In the genomic region with DNA sequence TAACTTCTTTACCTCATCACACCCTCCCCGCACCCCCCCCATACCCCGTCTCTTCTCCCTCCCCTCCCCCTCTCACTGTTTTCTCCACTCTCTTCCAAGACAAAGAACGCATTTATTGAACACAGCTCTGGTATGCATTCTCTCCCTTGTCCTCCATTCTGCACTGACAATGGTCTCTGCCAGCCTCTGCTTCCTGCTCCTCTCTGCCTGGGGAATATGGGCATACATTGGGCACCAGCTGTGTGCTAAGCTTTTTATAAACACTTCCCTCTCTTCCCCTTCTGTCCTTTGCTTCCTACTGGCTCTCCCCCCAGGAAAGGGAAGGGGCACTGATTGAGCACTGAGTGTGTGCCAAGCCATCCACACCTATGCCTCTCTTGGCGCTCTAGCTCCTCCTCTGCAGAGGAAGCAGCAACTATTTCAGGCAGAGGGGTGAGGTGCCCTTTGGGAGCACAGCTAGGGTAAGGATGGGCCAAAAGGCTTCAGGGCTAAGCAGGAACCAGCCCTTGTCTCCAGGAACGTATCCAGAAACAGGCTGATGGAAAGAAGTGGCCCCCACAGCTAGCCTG, we compare ENCODE assay signal across 10 mouse cellular contexts. TPM values are rescaled to one million over a fixed set of nuclear protein-coding genes. Genes with fewer than 3 reads are reported as not detected.
DNase-seq lines count a peak whose midpoint lies in the region; ATAC-seq lines count a peak whose summit lies in the region.
"Had no signal": no experiment of that assay in that cellular context is flagged by ENCODE, and none has a peak within 500 bp of the region (broad histone marks: within the 10 kb centered on the region; RNA-seq: fewer than 3 reads in every experiment).

No protein-coding gene starts in this region.

- no peak overlapping the region for H3K9ac ChIP-seq in hindbrain, embryonic 15.5 days
- H3K9ac ChIP-seq in neural tube, embryonic 15.5 days (replicated peaks), result no peak overlapping the region
- H3K9ac ChIP-seq: stomach, embryonic 15.5 days had no signal

- no peaks in the 10 kb centered on the region for H3K9me3 ChIP-seq in hindbrain, embryonic 15.5 days
- H3K9me3 ChIP-seq in neural tube, embryonic 15.5 days (replicated peaks), result no peaks in the 10 kb centered on the region
- H3K9me3 ChIP-seq: stomach, embryonic 15.5 days had no signal

- 35% methylated on average over 5 of the region's 5 CpGs for WGBS in hindbrain, embryonic 15.5 days
- 37% methylated on average over 5 of the region's 5 CpGs for WGBS in neural tube, embryonic 15.5 days

- H3K36me3 ChIP-seq in hindbrain, embryonic 15.5 days, result no peaks in the 10 kb centered on the region
- no peaks in the 10 kb centered on the region for H3K36me3 ChIP-seq in neural tube, embryonic 15.5 days
- H3K36me3 ChIP-seq: stomach, embryonic 15.5 days had no signal

- peak; percentile 8 for DNase-seq in gastrocnemius, postnatal 10 days
- no peak for DNase-seq in gastrocnemius, postnatal 4 days (ENCODE audit: low spot score in 2 of 2)
- DNase-seq in right cerebral cortex, postnatal 25 days, result peak; percentile 6
- DNase-seq in right cerebral cortex, adult 2 months (ENCODE audit: low spot score in 2 of 2), result no peak
- no peak for DNase-seq in ovary, postnatal 14 days (ENCODE audit: low spot score)
- no peak for DNase-seq in left cerebral cortex, adult 9 months (ENCODE audit: low spot score in 2 of 2)

- ATAC-seq in hindbrain, embryonic 15.5 days (ENCODE audit: low FRiP score, low read depth), result 0 out of 2 replicates have a peak, but pooled peaks have one; percentile 4
- ATAC-seq in neural tube, embryonic 15.5 days (ENCODE audit: low FRiP score), result no peak

- H3K27me3 ChIP-seq in hindbrain, embryonic 15.5 days, result peaks cover 11% of the 10 kb centered on the region; the same call in 1 of the 2 replicates
- 0 out of 2 replicates have a peak, but pooled peaks cover 8% of the 10 kb centered on the region for H3K27me3 ChIP-seq in neural tube, embryonic 15.5 days (replicated peaks)

- no peak overlapping the region for H3K4me3 ChIP-seq in hindbrain, embryonic 15.5 days
- no peak overlapping the region for H3K4me3 ChIP-seq in neural tube, embryonic 15.5 days (replicated peaks)
- H3K4me3 ChIP-seq: stomach, embryonic 15.5 days had no signal

- H3K27ac ChIP-seq in hindbrain, embryonic 15.5 days (replicated peaks), result peak overlapping the region; percentile 52
- peak overlapping the region; percentile 65 for H3K27ac ChIP-seq in neural tube, embryonic 15.5 days (replicated peaks)

- no peak overlapping the region for H3K4me2 ChIP-seq in hindbrain, embryonic 15.5 days
- H3K4me2 ChIP-seq in neural tube, embryonic 15.5 days, result no peak overlapping the region
- H3K4me2 ChIP-seq: stomach, embryonic 15.5 days had no signal

- peaks cover 19% of the 10 kb centered on the region for H3K4me1 ChIP-seq in hindbrain, embryonic 15.5 days (replicated peaks)
- peaks cover 28% of the 10 kb centered on the region for H3K4me1 ChIP-seq in neural tube, embryonic 15.5 days

RNA-seq across cellular contexts. Expression of a gene that starts 7.3 kb away (rescaled TPM):
- 10 to 100 TPM; 61.5 to 68.3 TPM for total RNA-seq in gastrocnemius, postnatal 10 days (2021)
- total RNA-seq in gastrocnemius, postnatal 4 days (2021), result 10 to 100 TPM; 67.2 to 77.6 TPM
- polyA plus RNA-seq in hindbrain, embryonic 15.5 days (2015; fragmentation: Nextera tagmentation; extraction: Ambion mirVana), result 44.0 and 45.7 TPM in 2 replicates
- 45.2 and 51.0 TPM in 2 replicates for polyA plus RNA-seq in neural tube, embryonic 15.5 days (2015; fragmentation: Nextera tagmentation; extraction: Ambion mirVana)

RNA-seq across cellular contexts. Expression of a gene that starts 9.9 kb away (rescaled TPM):
- total RNA-seq in gastrocnemius, postnatal 10 days (2021), result not detected
- total RNA-seq in gastrocnemius, postnatal 4 days (2021), result not detected
- 3.7 and 5.0 TPM in 2 replicates for polyA plus RNA-seq in hindbrain, embryonic 15.5 days (2015; fragmentation: Nextera tagmentation; extraction: Ambion mirVana)
- polyA plus RNA-seq in neural tube, embryonic 15.5 days (2015; fragmentation: Nextera tagmentation; extraction: Ambion mirVana), result 2.2 and 4.2 TPM in 2 replicates
- polyA plus RNA-seq: embryonic facial prominence, embryonic 11.5 days had no signal

RNA-seq across cellular contexts. Expression of a gene that starts 21.2 kb away (rescaled TPM):
- 10 to 100 TPM; 50.8 to 52.6 TPM for total RNA-seq in gastrocnemius, postnatal 10 days (2021)
- total RNA-seq in gastrocnemius, postnatal 4 days (2021), result 10 to 100 TPM; 60.1 to 65.3 TPM
- polyA plus RNA-seq in hindbrain, embryonic 15.5 days (2015; fragmentation: Nextera tagmentation; extraction: Ambion mirVana), result 148 and 165 TPM in 2 replicates
- polyA plus RNA-seq in neural tube, embryonic 15.5 days (2015; fragmentation: Nextera tagmentation; extraction: Ambion mirVana), result 144 and 157 TPM in 2 replicates

RNA-seq across cellular contexts. Expression of a gene that starts 21.3 kb away (rescaled TPM):
- total RNA-seq in gastrocnemius, postnatal 10 days (2021), result 1 to 10 TPM; 4.3 to 5.7 TPM
- 1 to 10 TPM; 6.2 to 6.8 TPM for total RNA-seq in gastrocnemius, postnatal 4 days (2021)
- polyA plus RNA-seq in hindbrain, embryonic 15.5 days (2015; fragmentation: Nextera tagmentation; extraction: Ambion mirVana), result 21.3 and 23.6 TPM in 2 replicates
- polyA plus RNA-seq in neural tube, embryonic 15.5 days (2015; fragmentation: Nextera tagmentation; extraction: Ambion mirVana), result 22.6 and 23.2 TPM in 2 replicates

RNA-seq across cellular contexts. Expression of a gene that starts 46.3 kb away (rescaled TPM):
- total RNA-seq in gastrocnemius, postnatal 10 days (2021), result 1 to 10 TPM; 1.9 to 2.5 TPM
- 1 to 10 TPM; 4.0 to 4.2 TPM for total RNA-seq in gastrocnemius, postnatal 4 days (2021)
- polyA plus RNA-seq in hindbrain, embryonic 15.5 days (2015; fragmentation: Nextera tagmentation; extraction: Ambion mirVana), result 16.7 and 16.9 TPM in 2 replicates
- 11.0 and 14.9 TPM in 2 replicates for polyA plus RNA-seq in neural tube, embryonic 15.5 days (2015; fragmentation: Nextera tagmentation; extraction: Ambion mirVana)

Comparison
In these comparisons a context has a peak if more than half of its experiments do, and no peak if none do; other contexts are left out.
1. DNase-seq: peak in gastrocnemius, postnatal 10 days (single experiment) and right cerebral cortex, postnatal 25 days (single experiment); none in gastrocnemius, postnatal 4 days (0 of 2), right cerebral cortex, adult 2 months (0 of 2), ovary, postnatal 14 days (single experiment) and left cerebral cortex, adult 9 months (0 of 2).